Mouse (Mus musculus) cerebellum, adult 2 months (tissue): ENCODE results near the gene Cemip.

Source experiments
- CTCF ChIP-seq: fragments of 200-500 bp; IDR thresholded peaks from 2 replicates; pipeline ENCODE4 v1.5.1; 2011; ENCODE audit warnings: low read depth, mild to moderate bottlenecking, control low read depth, low read length, moderate library complexity, borderline replicate concordance; ENCODE audit not compliant: insufficient read depth
- POLR2A ChIP-seq: fragments of 200-500 bp; IDR thresholded peaks from 2 replicates; pipeline ENCODE4 v1.6.1; 2011; ENCODE audit warnings: low read length, control low read depth, borderline replicate concordance; ENCODE audit not compliant: insufficient read depth

DNA sequence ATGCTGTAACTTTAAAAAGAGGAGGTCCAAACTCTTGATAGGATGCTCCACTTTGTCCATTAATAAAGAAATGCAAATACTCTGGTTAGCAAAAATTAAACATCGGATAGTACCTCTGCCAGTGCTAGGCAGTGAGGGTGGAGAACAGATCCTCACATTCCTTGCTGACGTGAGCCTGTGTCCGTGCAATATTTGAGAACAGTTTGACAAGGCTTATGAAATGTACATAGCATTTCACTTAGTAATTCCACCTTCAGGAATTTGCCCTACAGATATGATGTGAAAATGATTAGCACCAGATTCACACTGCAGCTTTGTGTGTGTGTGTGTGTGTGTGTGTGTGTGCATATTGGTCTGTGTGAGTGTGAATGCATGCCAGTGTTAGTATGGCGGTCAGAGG, 4.5 kb upstream of the Cemip start:
- TF ChIP-seq POLR2A, result no peak
- no peak for TF ChIP-seq CTCF
